Mouse (Mus musculus): ENCODE measurements at regions not wholly inside any gene's neighbourhood (a gene's known extent, or its start where the extent isn't known, plus 50 kb on each side); places are given as distances from the start of the nearest gene placed in this dataset. TPM values are rescaled to one million over a fixed set of nuclear protein-coding genes. Genes with fewer than 3 reads are reported as not detected.

GRCm38 (mm10) chr2:84274038-84274724, 151.0 kb downstream of the Calcrl start:
- Histone ChIP-seq H3K27me3 (ENCODE audit: control insufficient read depth, insufficient read depth, low read length) (no peaks in the 10 kb centered on the region), H3K9ac (replicated peaks; ENCODE audit: low read length) (no peak overlapping the region), H3K4me1 (ENCODE audit: control insufficient read depth, insufficient read depth, low read length) (no peaks in the 10 kb centered on the region), H3K36me3 (replicated peaks; ENCODE audit: control insufficient read depth, insufficient read depth, low read depth, low read length) (no peaks in the 10 kb centered on the region), H3K9me3 (replicated peaks; ENCODE audit: control insufficient read depth, low read length) (no peaks in the 10 kb centered on the region), H3K4me2 (ENCODE audit: low read depth, low read length) (no peak overlapping the region), H3K4me3 (ENCODE audit: low read depth, low read length) (no peak overlapping the region), H3K27ac (replicated peaks; ENCODE audit: low read depth, low read length) (no peak overlapping the region)
- ATAC-seq (replicated peaks; ENCODE audit: insufficient number of reproducible peaks, low FRiP score, low TSS enrichment, low read depth), result no peak
- DNase-seq (ENCODE audit: low spot score), result no peak
- 82% methylated on average over 6 of the region's 6 CpGs for WGBS

- 74% methylated on average over 1 of the region's 1 CpGs for WGBS
- no peak for ATAC-seq (replicated peaks; ENCODE audit: insufficient number of reproducible peaks, low FRiP score, low TSS enrichment, low read depth)
Observed at GRCm38 (mm10) chr2:84277181-84277580, 148.0 kb downstream of the Calcrl start.

More at GRCm38 (mm10) chr2:84277181-84277580, 148.0 kb downstream of the Calcrl start:
- Histone ChIP-seq H3K27me3 (ENCODE audit: control insufficient read depth, insufficient read depth, low read length) (no peaks in the 10 kb centered on the region), H3K4me3 (ENCODE audit: low read depth, low read length) (no peak overlapping the region), H3K36me3 (replicated peaks; ENCODE audit: control insufficient read depth, insufficient read depth, low read depth, low read length) (no peaks in the 10 kb centered on the region), H3K9ac (replicated peaks; ENCODE audit: low read length) (no peak overlapping the region), H3K27ac (replicated peaks; ENCODE audit: low read depth, low read length) (no peak overlapping the region), H3K4me1 (ENCODE audit: control insufficient read depth, insufficient read depth, low read length) (no peaks in the 10 kb centered on the region), H3K4me2 (ENCODE audit: low read depth, low read length) (no peak overlapping the region), H3K9me3 (replicated peaks; ENCODE audit: control insufficient read depth, low read length) (no peaks in the 10 kb centered on the region)
- DNase-seq (ENCODE audit: low spot score), result no peak

Small RNA genes lying in the stretch of these regions (microRNA-seq; reads per million reads assigned to microRNA genes)
- gene Gm25972 (ENCODE audit: borderline number of aligned reads), result not detected

Measured in embryonic facial prominence, embryonic 11.5 days (tissue).